Mouse (Mus musculus) c-Kit-positive CD71-negative TER-119-negative erythroid progenitor cells, embryonic 14.5 days (primary cell): ENCODE measurements around the gene Gm17660.

Experiments used
- DNase-seq: peaks from one replicate; pipeline ENCODE4 v3.0.0-alpha.2; 2013; ENCODE audit warnings: low read depth

Gene Gm17660

GRCm38 (mm10) chr5:104080736-104081135 is 3.3 kb upstream of the Gm17660 start:
- DNase-seq, result no peak

- DNase-seq, result no peak
Observed at GRCm38 (mm10) chr5:104076361-104076760, 1.0 kb downstream of the Gm17660 start.

- peak; percentile 44 for DNase-seq
Observed at GRCm38 (mm10) chr5:104074388-104074787, 3.0 kb downstream of the Gm17660 start.

DNA sequence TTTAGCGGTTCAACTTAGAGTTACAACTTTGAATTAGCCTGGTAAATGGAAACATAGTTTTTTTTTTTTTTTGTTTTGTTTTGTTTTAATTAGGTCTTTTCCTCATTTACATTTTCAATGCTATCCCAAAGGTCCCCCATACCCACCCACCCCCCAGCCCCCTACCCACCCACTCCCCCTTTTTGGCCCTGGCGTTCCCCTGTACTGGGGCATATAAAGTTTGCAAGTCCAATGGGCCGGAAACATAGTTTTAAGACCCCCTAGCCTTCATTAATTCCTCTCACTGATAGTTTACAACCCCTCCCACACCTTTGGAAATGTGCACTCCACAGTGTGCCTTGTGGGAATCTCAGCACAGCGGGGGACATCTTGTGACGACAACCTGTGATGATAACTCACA is 3.8 kb downstream of the Gm17660 start:
- DNase-seq, result no peak

DNA sequence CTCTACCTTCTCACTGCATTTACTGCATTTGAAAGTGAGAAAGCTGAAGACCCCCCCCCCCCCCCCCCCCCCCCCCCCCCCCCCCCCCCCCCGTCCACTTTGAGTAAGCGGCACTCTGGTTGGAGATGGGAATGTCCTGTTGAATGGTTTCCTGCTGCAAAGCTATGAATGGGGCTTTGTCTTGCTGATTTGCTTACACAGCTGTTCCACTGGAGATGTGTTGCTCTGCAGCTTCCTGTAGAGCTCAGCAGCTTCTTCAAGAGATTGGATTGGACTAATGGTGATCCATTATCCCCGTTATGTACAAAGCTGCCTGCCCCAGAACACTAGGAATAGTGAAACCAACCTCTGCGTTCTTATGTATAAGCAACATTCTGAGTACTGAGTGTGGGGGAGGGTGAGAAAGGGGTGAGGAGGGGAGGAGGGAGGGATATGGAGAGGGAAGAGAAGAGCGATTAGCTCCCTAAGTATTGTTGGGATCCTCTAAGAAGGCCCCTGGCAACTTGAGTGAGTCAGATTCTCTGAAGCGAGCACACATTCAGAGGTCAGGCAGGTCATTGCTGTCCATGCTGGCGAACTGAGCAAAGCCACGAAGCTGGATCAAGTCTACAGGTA is 5.0 kb downstream of the Gm17660 start:
- DNase-seq, result no peak

DNA sequence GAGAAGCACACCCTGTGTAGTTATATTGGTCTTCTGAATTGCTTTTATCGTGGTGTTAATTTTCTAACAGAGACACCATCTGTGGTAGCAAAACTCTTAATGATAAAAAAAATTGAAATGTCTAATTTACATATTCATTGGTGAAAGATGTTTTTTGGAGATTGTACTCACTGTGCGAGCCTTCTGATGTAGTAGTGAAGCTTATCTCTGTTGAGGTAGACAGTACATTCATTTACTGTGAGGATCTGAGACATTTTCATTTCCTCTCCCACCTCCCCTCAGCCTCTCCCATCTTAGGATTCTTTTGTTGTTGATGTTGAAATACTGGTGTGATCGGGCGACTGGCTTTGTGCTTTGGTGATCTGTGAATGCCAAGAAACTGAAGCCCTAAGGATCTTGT is 6.4 kb downstream of the Gm17660 start:
- no peak for DNase-seq

DNA sequence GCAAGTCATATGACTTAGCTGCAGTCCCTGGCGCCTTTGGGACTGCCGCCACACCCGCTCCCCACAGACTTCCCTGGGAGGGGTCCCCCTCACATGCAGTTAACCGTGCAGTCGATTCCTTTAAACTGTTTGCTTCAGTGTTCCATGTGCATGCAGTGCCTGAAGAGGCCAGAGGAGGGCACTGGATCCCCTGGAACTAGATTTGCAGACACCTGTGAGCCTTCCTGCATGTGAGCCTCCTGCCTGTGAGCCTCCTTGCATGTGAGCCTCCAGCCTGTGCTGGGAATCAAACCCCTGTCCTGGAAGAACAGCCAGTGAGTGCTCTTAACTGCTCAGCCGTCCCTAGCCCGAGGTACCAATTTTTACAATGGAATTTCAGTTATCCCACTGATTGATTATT is 8.7 kb downstream of the Gm17660 start:
- DNase-seq, result no peak

DNA sequence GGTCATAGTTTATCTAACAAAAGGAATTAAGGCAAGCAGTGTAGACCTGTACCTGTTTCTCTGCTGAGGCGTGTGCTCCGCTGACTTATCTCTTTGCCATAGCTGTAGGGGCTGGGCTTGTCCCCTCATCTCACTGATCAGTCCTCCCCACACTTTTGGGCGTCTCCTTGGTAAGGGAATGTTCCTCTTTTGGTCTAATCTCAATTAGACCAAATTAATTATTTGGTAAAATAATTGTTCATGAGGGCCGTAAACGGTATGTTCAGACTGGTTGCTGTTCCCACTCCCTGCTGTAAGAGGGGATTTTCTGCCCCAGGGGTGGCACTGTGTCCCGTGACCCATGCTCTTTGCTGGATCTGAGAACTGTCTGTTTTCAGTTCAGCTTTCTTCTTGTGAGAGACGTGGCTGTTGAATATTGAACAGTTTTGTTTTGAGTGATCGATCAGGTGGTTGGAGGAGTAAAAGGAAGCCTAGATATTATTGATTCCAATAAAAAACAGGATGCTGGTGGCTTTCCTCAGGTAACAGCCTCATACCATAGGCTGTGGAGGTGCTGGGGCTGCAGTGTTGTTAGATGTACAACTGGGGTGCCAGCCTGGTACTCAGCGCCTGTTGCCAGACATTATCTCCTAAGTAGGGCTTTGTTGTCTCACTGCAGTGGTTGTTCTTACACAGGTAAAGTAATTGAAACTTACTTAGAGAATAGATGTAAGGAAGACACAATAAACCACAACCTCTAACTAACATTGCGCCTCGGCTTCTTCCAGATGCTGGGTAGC is 14.4 kb downstream of the Gm17660 start:
- no peak for DNase-seq

DNA sequence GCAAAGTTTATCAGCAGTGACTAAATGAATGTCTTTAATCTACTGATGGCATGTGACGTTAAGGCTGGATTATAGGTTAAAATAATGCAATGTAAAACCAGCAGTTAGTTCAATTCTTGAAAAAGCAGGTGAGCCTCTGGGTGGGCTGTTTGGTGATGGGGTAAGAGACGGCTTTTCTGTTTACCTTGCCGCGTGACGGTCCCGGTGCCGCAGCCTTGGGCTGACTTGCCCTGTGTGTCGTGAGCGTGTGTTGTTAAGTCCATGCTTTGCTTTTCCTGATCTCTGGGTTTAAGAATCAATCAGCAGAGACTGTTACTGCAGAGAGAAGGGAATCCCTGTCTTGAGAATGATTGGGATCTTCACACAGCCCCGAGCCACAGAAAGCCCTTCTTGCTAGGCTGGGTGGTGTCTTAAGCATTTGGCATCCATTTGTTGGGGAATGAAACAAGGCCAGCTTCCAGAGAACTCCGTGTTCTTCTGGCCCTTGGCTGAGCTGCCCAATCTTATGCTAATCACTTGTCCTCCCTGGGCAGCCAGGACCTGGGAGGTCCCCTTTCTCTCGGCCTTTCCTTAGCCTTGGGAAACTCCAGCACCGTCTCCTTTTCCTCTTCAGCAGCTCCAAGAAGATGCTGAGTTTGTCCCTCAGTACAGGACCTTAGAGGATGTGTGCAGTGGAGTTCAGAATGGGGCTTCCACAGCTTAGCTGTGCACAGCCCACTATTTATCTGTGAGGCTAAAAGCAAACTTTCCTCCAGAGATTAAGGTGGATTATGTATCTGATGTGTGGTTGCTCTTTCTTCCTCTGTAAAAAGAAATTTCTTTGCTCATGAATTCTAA is 15.3 kb downstream of the Gm17660 start:
- no peak for DNase-seq

DNA sequence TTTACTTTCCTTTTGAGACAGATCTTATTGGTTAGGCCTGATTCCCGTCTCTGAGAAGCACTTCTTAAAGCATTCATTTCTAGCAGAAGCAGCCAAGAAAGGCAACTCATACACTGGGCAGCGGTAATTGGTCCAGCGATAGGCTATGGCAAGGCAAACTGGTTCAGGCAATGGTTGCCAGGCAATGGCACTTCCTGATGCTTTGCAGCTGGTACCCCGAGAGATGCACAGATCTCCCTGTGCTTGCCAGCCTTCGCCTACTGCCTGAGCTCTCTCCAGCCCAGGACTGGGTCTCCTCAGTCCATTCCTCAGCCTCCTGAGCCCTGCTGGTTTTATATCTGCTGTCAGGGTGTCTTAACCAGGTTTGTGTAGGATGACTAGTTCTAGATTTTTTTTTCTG is 17.0 kb downstream of the Gm17660 start:
- DNase-seq, result no peak

- DNase-seq, result no peak
Observed at GRCm38 (mm10) chr5:104059628-104060027, 17.8 kb downstream of the Gm17660 start.

DNA sequence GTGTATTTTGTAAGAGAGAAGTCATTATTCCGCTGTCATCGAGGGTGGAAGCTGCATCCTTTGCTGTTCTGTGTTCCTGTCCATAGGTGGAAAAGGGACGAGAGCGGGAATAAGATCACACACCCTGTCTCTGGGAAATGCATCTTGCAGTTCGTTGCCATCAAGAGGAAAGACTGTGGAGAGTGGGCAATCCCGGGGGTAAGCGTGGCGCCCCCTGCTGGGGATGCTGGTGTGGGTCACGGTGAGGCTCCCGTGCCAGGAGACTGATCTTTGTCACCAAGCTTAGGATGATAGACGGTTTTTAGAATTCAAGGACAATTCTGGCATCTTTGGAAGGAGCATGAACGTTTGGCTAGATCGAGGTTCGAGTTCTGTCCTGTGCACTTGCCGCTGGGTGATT is 19.4 kb downstream of the Gm17660 start:
- no peak for DNase-seq

DNA sequence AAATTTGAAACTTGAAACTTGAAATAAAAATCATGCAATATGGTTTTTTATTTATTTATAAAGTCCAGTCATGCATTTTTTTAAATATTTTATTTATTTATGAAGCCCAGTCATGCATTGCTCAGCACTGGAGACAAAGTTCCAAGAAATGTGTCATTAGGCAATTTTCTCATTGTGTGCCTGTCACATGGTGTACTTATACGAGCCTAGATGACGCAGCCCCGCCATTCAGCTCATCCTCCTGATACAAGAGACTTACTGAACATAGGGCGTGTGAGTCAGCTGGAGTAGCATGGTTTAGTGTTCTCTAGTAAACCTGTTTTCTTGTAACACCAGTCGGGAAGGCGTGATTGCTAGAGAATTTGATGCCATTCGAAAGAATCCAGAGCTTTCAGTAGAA is 21.1 kb downstream of the Gm17660 start:
- no peak for DNase-seq

GRCm38 (mm10) chr5:104055816-104056215 is 21.6 kb downstream of the Gm17660 start:
- DNase-seq, result no peak

DNA sequence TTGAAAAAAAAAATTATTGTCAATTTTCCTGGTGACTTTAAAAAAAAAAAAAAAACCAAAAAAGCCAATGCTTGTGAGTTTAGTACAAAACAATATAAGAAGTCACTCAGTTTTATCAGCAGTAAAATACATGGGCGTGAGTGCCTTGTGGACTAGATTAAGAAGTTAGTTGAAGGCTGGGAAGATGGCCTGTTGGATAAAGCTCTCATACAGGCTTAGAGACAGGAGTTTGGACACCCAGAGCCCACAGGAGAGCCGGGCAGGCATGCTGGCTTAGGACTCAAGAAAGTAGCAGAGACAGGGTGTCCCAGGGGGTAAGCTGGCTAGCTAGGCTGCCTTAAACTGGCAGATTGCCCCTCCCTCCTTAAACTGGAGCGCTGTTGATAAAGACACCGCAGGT is 22.5 kb downstream of the Gm17660 start:
- no peak for DNase-seq

- no peak for DNase-seq
Observed at GRCm38 (mm10) chr5:104052956-104053355, 24.5 kb downstream of the Gm17660 start.

DNA sequence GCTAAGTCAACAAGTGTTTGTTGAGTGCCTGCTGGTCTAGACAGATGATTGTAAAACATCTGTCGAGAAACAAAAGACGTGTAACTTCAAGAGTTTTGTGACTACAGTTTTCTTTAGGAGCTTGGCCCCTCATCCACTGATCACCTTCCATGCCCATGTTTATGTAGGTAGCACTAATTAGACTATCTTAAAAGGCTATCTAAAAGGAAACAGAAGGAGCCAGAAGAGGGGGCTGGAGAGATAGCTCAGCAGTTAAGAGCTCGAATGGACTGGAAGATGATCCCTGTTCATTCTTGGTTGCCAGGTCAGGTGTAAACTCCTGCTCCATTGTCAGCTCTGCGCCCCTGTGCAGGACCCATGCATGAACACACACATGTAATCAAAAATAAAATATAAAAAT is 29.3 kb downstream of the Gm17660 start:
- DNase-seq, result no peak

- DNase-seq, result no peak
Observed at GRCm38 (mm10) chr5:104047200-104048105, 30.0 kb downstream of the Gm17660 start.

DNA sequence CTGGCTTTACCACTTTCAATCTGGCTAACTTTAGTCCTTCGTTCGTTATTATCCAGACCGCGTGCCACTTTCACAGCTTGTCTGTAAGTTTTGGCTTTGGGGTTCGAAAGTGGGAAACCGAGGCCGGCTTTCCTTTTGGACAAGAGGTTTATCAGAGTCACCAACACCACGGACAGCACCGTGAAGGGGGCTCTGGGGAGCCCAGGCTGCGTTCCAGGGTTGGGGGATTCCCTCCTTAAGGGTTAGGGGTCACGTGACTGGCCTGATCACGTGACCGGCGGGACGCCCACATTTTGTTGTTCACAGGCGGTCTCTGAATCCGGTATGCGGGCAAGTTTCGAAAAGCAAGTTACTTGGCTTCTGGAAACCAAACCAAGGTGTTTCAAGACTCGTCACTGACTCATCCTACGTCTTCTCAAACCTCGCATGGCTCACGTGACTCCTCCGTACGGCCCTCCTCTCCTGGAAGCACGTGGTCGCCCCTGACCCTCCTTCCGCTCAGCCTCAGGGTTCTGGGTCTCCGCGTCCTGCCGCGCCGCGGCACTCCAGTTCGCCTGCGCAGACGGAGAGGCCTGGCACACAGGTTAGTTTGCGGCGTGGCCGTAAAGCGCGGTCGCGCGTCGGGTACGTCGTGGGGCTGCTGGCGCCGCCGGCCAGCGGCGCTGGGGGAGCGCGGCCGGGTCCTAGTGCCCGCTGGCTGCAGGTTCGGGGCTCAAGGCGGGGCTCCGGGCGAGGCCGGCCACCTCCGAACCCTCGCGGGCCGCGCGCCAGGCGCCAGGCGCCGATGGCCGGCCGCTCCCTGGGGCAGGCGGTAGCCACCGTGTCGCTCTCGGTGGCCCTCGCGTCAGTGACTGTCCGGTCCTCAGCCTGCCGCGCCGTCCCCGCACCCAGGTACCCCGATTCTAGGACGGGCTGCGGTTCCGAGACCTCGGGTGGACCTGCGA is 30.9 kb downstream of the Gm17660 start, which contains the start of gene Nudt9:
Nudt9 (plus strand) TSS at position 51 of the 944 bp plus-strand sequence.
- peak; percentile 93 for DNase-seq

GRCm38 (mm10) chr5:104043704-104044103 is 33.7 kb downstream of the Gm17660 start:
- DNase-seq, result no peak

DNA sequence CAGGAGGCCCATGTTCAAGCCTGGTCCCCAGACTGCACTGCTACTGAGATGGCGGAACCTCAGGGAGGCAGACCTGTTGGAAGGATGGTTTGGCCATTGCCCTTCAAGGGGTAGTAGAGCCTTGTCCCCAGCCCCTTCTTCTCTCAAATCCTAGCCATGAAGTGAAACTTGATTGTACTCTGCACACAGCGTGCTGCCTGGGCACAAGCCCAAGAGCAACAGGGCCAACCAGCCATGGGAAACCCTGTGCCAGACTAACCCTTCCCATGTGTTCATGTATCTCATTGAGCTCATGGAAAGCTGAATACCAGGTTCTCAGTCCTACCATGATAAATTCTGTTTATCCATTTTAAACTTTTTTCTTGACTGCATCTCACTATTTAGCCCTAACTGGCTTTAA is 34.5 kb downstream of the Gm17660 start:
- no peak for DNase-seq
